Mouse (Mus musculus): ENCODE measurements at regions not wholly inside any gene's neighbourhood (a gene's known extent, or its start where the extent isn't known, plus 50 kb on each side); places are given as distances from the start of the nearest gene placed in this dataset.
"Not testable (repeated sequence)": the region's sequence is repeated elsewhere in the genome, so short reads cannot be mapped to it uniquely, and the experiment has no call there.

- peak in 1 of 2 experiments; percentile 5 for DNase-seq
Observed at GRCm38 (mm10) chr10:126333786-126334185, 367.8 kb downstream of the Lrig3 start.

GRCm38 (mm10) chr10:126330305-126330969 is 364.5 kb downstream of the Lrig3 start:
- peak; percentile 92 to 96 for DNase-seq

- no peak for DNase-seq
Observed at GRCm38 (mm10) chr10:126320831-126321230, 354.9 kb downstream of the Lrig3 start.

GRCm38 (mm10) chr10:126319795-126320194 is 353.8 kb downstream of the Lrig3 start:
- no peak for DNase-seq

GRCm38 (mm10) chr10:126299962-126300361 is 334.0 kb downstream of the Lrig3 start:
- DNase-seq, result no peak

- no peak for DNase-seq
Observed at GRCm38 (mm10) chr10:126298211-126298610, 332.2 kb downstream of the Lrig3 start.

- DNase-seq, result no peak
Observed at GRCm38 (mm10) chr10:126295853-126296252, 329.9 kb downstream of the Lrig3 start.

GRCm38 (mm10) chr10:126291765-126292164 is 325.8 kb downstream of the Lrig3 start:
- peak in 1 of 2 experiments; percentile 24 for DNase-seq

- DNase-seq, result not testable (repeated sequence)
Observed at GRCm38 (mm10) chr10:126285096-126285495, 319.1 kb downstream of the Lrig3 start.

- no peak for DNase-seq
Observed at GRCm38 (mm10) chr10:126270376-126270775, 304.4 kb downstream of the Lrig3 start.

GRCm38 (mm10) chr10:126267321-126267998 is 301.5 kb downstream of the Lrig3 start:
- DNase-seq, result no peak

- DNase-seq, result peak; percentile 5 to 24
Observed at GRCm38 (mm10) chr10:126257171-126257570, 291.2 kb downstream of the Lrig3 start.

- no peak for DNase-seq
Observed at GRCm38 (mm10) chr10:126254198-126254597, 288.2 kb downstream of the Lrig3 start.

- no peak for DNase-seq
Observed at GRCm38 (mm10) chr10:126249176-126249575, 283.2 kb downstream of the Lrig3 start.

- DNase-seq, result no peak
Observed at GRCm38 (mm10) chr10:126243051-126243450, 277.1 kb downstream of the Lrig3 start.

GRCm38 (mm10) chr10:126239536-126239935 is 273.6 kb downstream of the Lrig3 start:
- no peak for DNase-seq
